Mouse (Mus musculus) layer of hippocampus, adult 6 months (tissue): ENCODE measurements around the gene Nup153. TPM values are rescaled to one million over a fixed set of nuclear protein-coding genes. Genes with fewer than 3 reads are reported as not detected.

Source experiments
- long read RNA-seq, 2 experiments: library from polyadenylated mRNA; unstranded; transcript quantifications; one replicate each; pipeline ENCODE4 v2.0.0; 2019 to 2020
- polyA plus RNA-seq: library from polyadenylated mRNA; unstranded; fragments of <200 nt; fragmentation: Nextera tagmentation; gene quantifications from 2 replicates; pipeline ENCODE4 v1.2.3, GENCODE M21; 2021

Nup153 gene
- 4.1 and 4.7 TPM in 2 replicates for polyA plus RNA-seq
- long read RNA-seq, experiment 1, partial matches to known transcripts = 9 of 10 reads
- long read RNA-seq, experiment 1, other reads (novel, unspliced or antisense) = 1 of 10 reads
- long read RNA-seq, experiment 2, full-length matches to known transcripts = 9 of 27 reads
- long read RNA-seq, experiment 2, partial matches to known transcripts = 17 of 27 reads
- long read RNA-seq, experiment 2, other reads (novel, unspliced or antisense) = 1 of 27 reads

GRCm38 (mm10) chr13:46727837-46728268 lies at the start of gene Nup153:
Nup153 (minus strand) TSS chr13:46727940.

GRCm38 (mm10) chr13:46669048-46669619 lies 58.6 kb downstream of the Nup153 start, which contains the start of gene Fam8a1:
Fam8a1 (plus strand) TSS chr13:46669522.

Other genes with a start within 250 kb of the Nup153 start
- gene Cap2, start 226.1 kb downstream of the Nup153 start, polyA plus RNA-seq = 132 and 143 TPM in 2 replicates
- 5.1 and 5.8 TPM in 2 replicates for gene Fam8a1, start 58.4 kb downstream of the Nup153 start, polyA plus RNA-seq
- gene Kif13a, start 201.9 kb upstream of the Nup153 start, polyA plus RNA-seq = 3.6 and 4.0 TPM in 2 replicates